Mouse (Mus musculus) retina, postnatal 7 days (tissue): ENCODE results near the gene Duoxa2.

ENCODE experiments used
- DNase-seq: peaks from one replicate; pipeline ENCODE4 v3.0.0-alpha.2; 2012; ENCODE audit warnings: low read depth, low spot score

The Duoxa2 gene

GRCm38 (mm10) chr2:122298596-122299490 lies at the start of gene Duoxa2:
TSS of gene Duoxa2 (plus strand) at chr2:122298900.
- DNase-seq, result no peak

GRCm38 (mm10) chr2:122255997-122256396 lies 42.7 kb upstream of the Duoxa2 start:
- DNase-seq, result no peak

GRCm38 (mm10) chr2:122260729-122261128 lies 38.0 kb upstream of the Duoxa2 start:
- no peak for DNase-seq

- no peak for DNase-seq
These were observed 34.0 kb upstream of the Duoxa2 start for GRCm38 (mm10) chr2:122264690-122265089.

GRCm38 (mm10) chr2:122266407-122267193 lies 32.1 kb upstream of the Duoxa2 start:
- DNase-seq, result no peak

- DNase-seq, result no peak
These were observed 19.9 kb upstream of the Duoxa2 start for GRCm38 (mm10) chr2:122278769-122279168.

GRCm38 (mm10) chr2:122284091-122284490 lies 14.6 kb upstream of the Duoxa2 start:
- no peak for DNase-seq

GRCm38 (mm10) chr2:122286137-122286536 lies 12.6 kb upstream of the Duoxa2 start:
- no peak for DNase-seq

GRCm38 (mm10) chr2:122294916-122295315 lies 3.8 kb upstream of the Duoxa2 start:
- no peak for DNase-seq

- DNase-seq, result peak; percentile 46
These were observed 1.2 kb upstream of the Duoxa2 start for GRCm38 (mm10) chr2:122297271-122298095.

GRCm38 (mm10) chr2:122298096-122298499 lies 602 bp upstream of the Duoxa2 start, which contains the start of gene Duox2:
TSS of gene Duox2 (minus strand) at chr2:122298449.
- DNase-seq, result no peak

- DNase-seq, result no peak
These were observed 1.4 kb downstream of the Duoxa2 start for GRCm38 (mm10) chr2:122299911-122300655.

GRCm38 (mm10) chr2:122300656-122301020 lies 1.9 kb downstream of the Duoxa2 start:
- DNase-seq, result no peak

- no peak for DNase-seq
These were observed 2.6 kb downstream of the Duoxa2 start for GRCm38 (mm10) chr2:122301081-122301920.

GRCm38 (mm10) chr2:122301921-122302573 lies 3.3 kb downstream of the Duoxa2 start:
- no peak for DNase-seq

GRCm38 (mm10) chr2:122302574-122303241 lies 4.0 kb downstream of the Duoxa2 start:
- peak; percentile 54 for DNase-seq

GRCm38 (mm10) chr2:122304544-122304943 lies 5.8 kb downstream of the Duoxa2 start:
- no peak for DNase-seq

GRCm38 (mm10) chr2:122305097-122305892 lies 6.6 kb downstream of the Duoxa2 start:
- no peak for DNase-seq
